Mouse (Mus musculus) skeletal muscle tissue, adult 2 months (tissue): Measurements from ENCODE around the gene Ryk.

ENCODE experiments used
- DNase-seq: peaks from one replicate; pipeline ENCODE4 v3.0.0-alpha.2; 2012; ENCODE audit warnings: low read depth, low spot score

The Ryk gene

GRCm38 (mm10) chr9:102858283-102858682, 23.6 kb downstream of the Ryk start:
- no peak for DNase-seq

- no peak for DNase-seq
Observed at GRCm38 (mm10) chr9:102859399-102859798, 24.7 kb downstream of the Ryk start.

DNA sequence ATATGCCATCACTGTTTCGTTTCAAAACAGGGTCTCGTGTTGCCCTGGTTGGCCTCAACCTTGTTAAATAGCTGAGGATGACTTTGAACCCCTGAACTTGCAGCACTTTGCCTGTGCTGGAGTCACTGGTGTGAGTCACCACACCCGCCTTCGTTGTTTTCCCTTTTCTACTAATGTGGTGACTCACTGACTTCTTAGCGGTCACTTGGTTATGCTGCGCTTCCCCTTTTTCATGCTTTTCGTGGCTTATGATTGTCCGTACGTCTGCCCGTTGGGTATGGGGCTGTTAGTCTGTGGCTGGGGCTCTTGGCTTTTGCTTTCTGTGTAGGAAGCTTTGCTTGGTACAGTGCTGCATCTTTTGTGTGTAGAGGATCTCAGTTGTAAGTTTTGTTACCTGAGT, 25.2 kb downstream of the Ryk start:
- DNase-seq, result no peak

- no peak for DNase-seq
Observed at GRCm38 (mm10) chr9:102860802-102861469, 26.2 kb downstream of the Ryk start.

DNA sequence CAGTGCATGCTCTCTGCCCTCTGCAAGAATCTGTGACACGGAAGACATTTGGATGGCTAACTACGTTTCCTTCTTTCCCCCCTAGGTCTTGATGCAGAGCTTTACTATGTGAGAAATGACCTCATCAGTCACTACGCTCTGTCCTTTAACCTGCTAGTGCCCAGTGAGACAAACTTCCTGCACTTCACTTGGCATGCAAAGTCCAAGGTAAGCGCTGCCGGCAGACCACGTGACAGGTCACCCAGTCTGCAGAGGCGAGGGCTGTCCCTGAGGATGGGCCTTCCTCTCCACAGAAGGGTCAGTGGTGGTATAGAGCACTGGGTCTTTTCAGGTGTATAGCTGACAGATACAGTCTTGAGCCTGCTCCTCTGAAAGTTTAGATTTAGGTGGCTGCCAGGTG, 27.1 kb downstream of the Ryk start:
- no peak for DNase-seq

DNA sequence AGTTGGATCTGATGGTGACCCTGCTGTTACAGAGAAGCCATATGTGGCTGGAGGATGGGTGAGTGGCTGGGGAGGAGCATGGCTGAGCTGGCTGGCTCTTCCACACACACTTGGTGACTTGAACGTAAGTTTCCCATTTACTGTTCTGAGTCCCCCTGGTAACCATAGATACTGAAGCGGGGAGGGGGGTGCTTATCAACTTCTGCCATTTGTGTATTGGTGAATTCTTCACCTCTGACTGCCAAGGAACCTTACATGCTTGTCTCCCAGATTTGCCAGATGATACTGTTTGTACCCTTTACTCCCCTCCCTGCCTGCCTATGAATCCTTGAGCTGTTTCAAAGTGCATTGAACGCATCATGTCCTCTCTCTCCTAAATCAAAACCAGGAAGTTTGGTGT, 27.5 kb downstream of the Ryk start:
- DNase-seq, result no peak

GRCm38 (mm10) chr9:102863876-102864545, 29.3 kb downstream of the Ryk start:
- DNase-seq, result peak; percentile 61

GRCm38 (mm10) chr9:102864931-102865330, 30.2 kb downstream of the Ryk start:
- DNase-seq, result no peak

DNA sequence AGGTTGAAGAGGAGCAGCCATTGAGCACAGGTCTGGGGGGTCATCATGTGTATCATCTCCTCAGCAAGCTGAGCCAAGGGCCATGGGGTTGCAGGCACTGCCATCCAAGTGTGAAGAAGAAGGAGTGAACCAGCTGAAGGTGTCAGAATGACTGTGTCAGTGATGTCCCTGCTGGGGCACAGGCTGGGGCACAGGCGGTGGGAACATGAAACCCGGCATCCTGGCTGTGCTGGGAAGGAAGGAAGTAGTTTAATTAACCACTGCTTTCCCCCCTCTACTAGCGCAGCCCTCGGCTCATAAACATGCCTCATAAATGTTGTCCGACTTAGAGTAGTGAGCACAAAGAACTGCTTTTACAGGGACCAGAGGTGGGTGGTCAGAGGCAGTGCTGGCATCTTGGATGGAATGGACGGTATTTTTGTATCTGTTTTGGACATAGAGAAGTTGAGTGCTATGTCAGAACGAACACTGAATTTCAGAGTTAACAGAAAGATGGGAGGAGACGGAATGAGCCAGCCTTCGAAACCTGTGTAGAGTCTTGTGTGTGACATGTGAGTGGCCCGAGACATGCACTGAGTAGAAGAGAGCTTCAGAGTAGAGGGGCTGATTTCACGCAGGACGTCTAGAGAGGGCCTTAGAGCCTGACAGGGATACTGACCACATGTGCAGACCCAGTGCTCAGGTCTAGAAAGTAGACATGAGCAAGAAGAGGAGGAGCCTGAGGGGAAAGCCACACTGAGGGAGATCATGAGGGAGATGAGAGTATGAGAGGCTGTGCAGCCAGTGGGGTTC, 31.4 kb downstream of the Ryk start:
- DNase-seq, result no peak

- DNase-seq, result peak; percentile 49
Observed at GRCm38 (mm10) chr9:102866893-102867292, 32.2 kb downstream of the Ryk start.

DNA sequence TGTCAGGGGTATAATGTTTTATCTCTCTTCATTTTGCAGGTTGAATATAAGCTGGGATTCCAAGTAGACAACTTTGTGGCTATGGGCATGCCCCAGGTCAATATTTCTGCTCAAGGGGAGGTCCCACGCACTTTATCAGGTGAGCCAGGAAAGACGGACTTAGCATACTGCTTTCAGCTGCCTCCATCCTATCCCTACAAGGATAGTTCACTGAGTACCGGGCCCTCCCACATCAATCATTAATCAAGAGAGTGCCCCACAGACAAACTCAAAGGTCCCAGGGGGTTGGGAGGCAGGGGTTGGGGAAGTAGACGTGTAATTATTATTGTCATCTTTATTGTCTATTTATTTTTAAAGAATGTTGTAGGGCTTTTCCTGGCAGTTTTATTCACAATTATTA, 32.8 kb downstream of the Ryk start:
- DNase-seq, result no peak

DNA sequence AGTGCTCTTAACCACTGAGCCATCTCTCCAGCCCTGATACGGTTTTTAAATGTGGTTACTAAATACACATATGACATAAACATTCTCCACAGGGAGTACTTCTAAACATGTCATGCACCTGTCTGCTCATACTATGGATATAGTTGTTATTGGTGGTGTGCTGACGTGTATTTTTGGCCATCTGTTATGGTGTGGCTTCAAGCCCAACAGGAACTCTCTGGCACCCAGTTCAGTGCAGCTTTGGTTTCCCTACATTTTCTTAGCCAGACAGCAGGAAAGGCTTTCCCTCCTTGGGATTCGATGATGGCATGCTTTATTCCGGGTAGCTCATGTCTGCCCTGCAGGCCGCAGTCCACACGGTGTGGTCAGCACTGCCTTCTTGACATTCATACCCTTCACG, 33.7 kb downstream of the Ryk start:
- DNase-seq, result no peak

DNA sequence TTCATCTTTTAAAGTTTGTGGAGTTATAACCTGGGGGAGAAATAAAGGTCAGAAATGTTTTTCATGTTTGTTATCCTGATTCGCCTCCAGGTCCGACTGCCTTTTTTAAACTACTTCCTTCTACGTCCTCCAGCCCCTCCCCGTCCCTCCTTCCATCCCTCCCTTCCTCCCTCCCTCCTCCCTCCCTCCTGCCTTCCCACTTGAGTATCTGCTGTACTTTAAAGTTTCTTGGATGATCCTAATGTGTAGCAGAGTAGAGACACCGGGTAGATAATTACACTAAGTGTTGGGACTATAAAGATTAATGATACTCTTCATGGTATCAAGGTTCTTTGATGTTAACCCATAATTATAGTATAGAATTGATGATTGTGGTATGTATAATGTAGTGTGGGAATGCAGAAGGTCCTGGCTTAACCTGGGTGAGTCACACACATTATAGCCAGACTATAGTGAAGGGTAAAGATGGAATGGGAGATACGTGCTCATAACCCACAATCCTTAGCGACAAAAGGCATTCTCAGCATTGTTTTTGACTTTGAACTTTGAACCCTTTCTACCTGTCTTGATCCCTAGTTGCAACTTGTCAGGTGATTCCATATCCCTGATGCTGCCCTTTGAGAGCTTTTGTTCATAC, 41.5 kb downstream of the Ryk start:
- DNase-seq, result no peak

GRCm38 (mm10) chr9:102877916-102878315, 43.2 kb downstream of the Ryk start:
- no peak for DNase-seq

DNA sequence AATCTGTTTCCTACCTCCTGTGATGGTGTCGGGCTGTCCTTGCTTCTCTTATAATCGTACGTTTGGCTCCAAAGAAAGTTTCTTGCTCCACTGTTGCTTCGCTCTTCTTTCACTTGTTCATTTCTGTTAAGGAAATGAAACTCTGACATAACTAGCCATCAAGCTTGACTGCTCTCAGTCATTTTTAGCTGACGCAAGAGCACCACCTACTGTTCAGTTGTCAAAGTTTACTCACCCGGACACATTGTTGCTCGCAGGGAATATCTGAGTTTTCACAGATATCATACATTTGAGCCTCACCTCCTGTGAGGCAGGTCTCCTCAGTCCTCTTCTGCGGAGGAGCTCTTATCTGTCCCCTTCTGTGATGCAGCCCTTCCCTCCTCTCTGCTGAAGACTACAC, 44.8 kb downstream of the Ryk start:
- peak; percentile 38 for DNase-seq

DNA sequence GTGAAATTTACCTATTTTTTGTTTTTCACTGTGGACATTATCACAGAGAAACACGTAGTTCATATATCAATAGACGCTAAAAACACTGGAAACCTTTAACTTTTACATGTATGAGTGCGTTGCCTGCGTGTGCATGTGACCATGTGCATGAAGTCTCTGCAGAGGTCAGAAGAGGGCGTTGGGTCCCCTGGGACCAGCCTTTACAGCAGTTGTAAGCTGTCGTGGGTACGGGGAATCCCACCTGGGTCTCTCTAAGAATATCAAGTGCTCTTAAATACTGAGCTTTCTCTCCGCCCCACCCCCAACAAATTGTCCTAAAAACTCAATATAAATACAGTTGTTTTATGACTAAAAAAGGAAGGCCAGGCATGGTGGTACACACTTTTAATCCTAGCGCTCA, 50.0 kb downstream of the Ryk start:
- DNase-seq, result no peak

DNA sequence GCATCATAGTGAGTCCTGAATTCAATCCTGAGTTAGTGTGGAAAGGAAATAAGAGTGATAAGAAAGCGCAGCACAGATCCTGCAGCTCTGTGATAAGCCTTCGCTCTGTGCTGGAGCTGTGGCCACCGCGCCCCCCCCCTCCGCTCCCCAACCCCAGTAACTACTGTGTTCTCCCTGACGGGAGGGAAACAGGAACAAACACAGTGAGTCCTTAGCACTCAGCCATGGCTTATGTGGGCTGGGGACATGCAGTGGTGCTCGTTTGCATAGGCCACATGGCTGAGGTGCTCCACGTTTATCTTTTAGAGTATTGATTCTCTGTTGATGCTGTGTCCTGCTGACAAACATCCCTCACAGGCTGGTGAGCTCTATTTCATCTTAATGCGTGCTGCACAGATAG, 55.4 kb downstream of the Ryk start:
- no peak for DNase-seq

- DNase-seq, result no peak
Observed at GRCm38 (mm10) chr9:102892480-102893355, 58.0 kb downstream of the Ryk start.

- DNase-seq, result no peak
Observed at GRCm38 (mm10) chr9:102893356-102893870, 58.7 kb downstream of the Ryk start.

GRCm38 (mm10) chr9:102899916-102900315, 65.2 kb downstream of the Ryk start:
- no peak for DNase-seq

GRCm38 (mm10) chr9:102902308-102902707, 67.6 kb downstream of the Ryk start:
- DNase-seq, result no peak
